Mouse (Mus musculus): ENCODE results near the gene Olfm4. TPM values are rescaled to one million over a fixed set of nuclear protein-coding genes. Genes with fewer than 3 reads are reported as not detected.

Gene Olfm4
- total RNA-seq, 2 experiments from 2014 or later: 3.2 to 3.5 TPM

GRCm38 (mm10) chr14:80016112-80016511 is 32.2 kb downstream of the Olfm4 start:
- DNase-seq (ENCODE audit: extremely low spot score in 1 of 2, low spot score in 1 of 2): no peak

GRCm38 (mm10) chr14:80026078-80026477 is 42.2 kb downstream of the Olfm4 start:
- DNase-seq (ENCODE audit: extremely low spot score in 1 of 2, low spot score in 1 of 2): no peak

- no peak for DNase-seq (ENCODE audit: extremely low spot score in 1 of 2, low spot score in 1 of 2)
Measured at GRCm38 (mm10) chr14:80029297-80030001, 45.6 kb downstream of the Olfm4 start.

DNA sequence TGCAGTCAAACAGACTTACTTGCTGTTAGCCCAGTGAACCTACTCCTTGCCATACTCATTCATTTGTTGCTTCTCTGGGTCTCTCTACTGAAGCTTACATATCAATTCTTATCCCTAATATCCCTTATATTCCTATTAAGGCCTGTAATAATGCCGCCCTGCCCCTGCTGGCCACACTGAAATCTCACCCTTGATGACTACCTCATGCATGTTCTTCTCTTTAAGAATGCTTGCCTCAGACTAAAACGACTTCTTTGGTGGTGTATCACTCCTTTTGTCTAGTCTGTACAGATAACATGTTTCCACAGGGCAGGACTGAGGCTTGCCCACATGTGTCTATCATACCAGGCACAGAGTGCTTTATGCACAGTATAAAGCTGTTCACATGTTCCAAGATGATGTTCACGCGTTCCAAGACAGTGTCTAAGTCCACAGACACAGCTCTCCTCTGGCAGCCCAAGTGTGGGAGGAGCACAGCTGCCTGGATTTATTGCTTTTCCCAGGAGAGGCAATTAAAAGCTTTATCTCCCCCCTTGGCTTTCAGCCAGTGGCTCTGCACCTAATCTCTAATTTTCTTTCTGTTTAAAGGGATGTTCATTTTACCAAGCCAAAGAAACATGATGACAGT is 55.9 kb downstream of the Olfm4 start:
- DNase-seq (ENCODE audit: extremely low spot score in 1 of 2, low spot score in 1 of 2): no peak

GRCm38 (mm10) chr14:80046104-80046734 is 62.3 kb downstream of the Olfm4 start:
- DNase-seq (ENCODE audit: extremely low spot score in 1 of 2, low spot score in 1 of 2): no peak

DNA sequence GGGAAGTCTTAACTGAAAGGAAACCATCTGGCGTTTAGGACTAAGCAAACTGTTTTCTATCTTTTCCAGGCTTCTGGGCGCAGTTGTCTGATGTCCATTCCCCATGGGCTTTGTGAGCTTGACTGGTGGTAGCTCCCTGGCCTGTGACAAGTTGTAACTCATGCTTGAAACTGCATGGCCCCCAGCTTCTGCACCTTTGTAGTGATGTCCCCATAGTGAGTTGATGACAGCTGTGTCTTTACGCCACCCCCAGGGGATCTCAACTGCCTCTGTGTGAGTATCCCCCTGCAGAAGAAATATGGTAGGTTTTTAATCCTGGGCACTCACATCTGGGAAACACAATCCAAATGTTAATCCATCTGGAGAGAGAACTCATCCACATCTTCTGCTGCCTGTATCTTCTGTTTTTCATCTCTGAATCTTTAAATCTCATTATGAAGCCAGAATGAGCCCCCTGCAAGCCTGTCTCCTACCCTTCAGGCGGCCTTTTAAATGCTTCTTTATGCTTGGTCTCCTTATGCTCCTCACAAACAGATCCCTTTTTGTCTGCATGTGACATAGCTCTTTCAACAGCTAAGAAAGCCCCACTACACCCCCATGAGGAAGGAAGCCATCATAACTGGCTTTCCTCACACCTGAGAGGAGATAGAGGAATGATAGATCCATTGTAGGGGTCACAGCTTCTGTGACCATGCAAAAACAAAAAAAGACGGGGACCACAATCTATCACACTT is 63.7 kb downstream of the Olfm4 start:
- no peak for DNase-seq (ENCODE audit: extremely low spot score in 1 of 2, low spot score in 1 of 2)

DNA sequence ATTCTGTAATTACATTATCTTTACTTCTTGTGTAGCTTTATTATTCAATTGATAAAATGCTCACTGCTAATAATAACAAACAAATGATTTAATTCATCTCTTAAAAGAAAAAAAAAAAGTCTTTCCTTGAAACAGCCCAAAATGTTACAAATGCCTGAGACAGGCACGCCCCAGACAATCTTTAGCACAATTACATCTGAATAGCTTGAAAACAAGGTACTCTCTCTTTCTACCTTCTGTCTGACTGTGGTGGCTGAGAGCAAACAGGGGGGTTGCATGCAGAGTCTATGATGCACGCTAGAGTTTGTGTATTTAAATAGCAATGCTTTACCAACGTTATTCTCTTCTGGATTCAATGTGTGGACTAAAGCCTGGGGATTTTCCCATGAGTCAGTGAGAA is 71.8 kb downstream of the Olfm4 start:
- no peak for DNase-seq (ENCODE audit: extremely low spot score in 1 of 2, low spot score in 1 of 2)

DNA sequence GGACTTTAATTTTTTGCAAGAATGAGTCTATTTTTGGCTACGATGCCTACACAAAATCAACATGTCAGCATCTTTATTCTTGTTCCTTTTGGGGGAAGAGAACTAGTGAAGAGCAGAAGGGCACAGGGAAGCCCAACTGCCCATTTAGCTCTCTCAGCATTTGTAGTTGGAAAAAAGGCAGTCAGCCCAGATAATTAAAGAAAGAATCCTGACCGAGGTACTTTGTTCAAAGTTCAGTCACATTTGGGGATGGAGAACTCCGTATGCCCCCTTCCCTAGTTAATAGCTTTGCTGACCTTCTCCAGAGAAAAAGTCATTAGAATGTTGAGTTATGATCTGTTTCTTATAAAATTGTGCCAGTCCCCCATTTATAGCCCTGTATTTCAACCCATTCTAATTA is 77.8 kb downstream of the Olfm4 start:
- no peak for DNase-seq (ENCODE audit: extremely low spot score in 1 of 2, low spot score in 1 of 2)

- DNase-seq (ENCODE audit: extremely low spot score in 1 of 2, low spot score in 1 of 2): no peak
Measured at GRCm38 (mm10) chr14:80062896-80063295, 79.0 kb downstream of the Olfm4 start.

DNA sequence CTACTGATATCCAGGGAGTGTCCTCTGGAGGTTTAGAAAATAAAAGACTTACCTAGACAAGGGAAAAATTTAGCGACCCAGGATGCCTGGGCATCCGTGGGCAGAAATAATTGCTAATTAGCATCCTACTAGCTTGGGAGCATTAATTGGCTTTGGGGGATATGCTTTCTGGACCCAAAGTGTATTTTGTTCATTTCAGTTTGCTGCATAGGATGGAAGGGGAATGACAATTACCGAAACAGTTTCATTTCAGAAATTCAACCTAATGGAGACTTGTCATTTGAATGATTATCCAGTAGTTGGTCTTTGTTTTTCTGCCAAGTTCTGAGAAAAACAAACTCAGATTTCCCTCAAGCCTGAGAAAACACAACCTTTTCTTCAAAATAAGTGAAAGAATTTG is 86.7 kb downstream of the Olfm4 start:
- DNase-seq (ENCODE audit: extremely low spot score in 1 of 2, low spot score in 1 of 2): no peak

Other genes with a start within 250 kb of the Olfm4 start
- 10 to 100 TPM; 70.5 to 83.3 TPM for gene Pcdh8, start 212.8 kb upstream of the Olfm4 start, total RNA-seq (2021)